ENCODE assay signal across 12 mouse cellular contexts in genomic region chr2:168604655-168605070, GRCm38 (mm10). TPM values are rescaled to one million over a fixed set of nuclear protein-coding genes. Genes with fewer than 3 reads are reported as not detected.
DNase-seq lines count a peak whose midpoint lies in the region; TF ChIP-seq lines count a peak whose summit lies in the region.
"Had no signal": no experiment of that assay in that cellular context is flagged by ENCODE, and none has a peak within 500 bp of the region (broad histone marks: within the 10 kb centered on the region; RNA-seq: fewer than 3 reads in every experiment).

No protein-coding gene starts in this region.

- peak; percentile 70 to 87 for DNase-seq in heart, adult 18-20 months
- peak; percentile 59 to 70 for DNase-seq in heart, postnatal 36 days
- no peak for DNase-seq in adrenal gland, adult (ENCODE audit: inconsistent age in 2 of 2, low spot score in 1 of 2)
- no peak for DNase-seq in layer of hippocampus, adult 9-11 months
- DNase-seq in adrenal gland, postnatal 36 days: no peak
- no peak for DNase-seq in spleen, postnatal 10 days (ENCODE audit: low spot score in 2 of 2)
- DNase-seq: cerebellum, adult 2 months; spleen, adult 18-20 months had no signal

- no peaks in the 10 kb centered on the region for H3K9me3 ChIP-seq in E14TG2a.4 (ENCODE audit: low read length)
- H3K9me3 ChIP-seq: midbrain, embryonic 13.5 days had no signal

- TF ChIP-seq CTCF in E14TG2a.4 (conservative IDR thresholded peaks at IDR 0.05; ENCODE audit: low read length): no peak

- peaks cover 78% of the 10 kb centered on the region for H3K27me3 ChIP-seq in E14TG2a.4 (ENCODE audit: insufficient read depth, low read length)

- H3K27ac ChIP-seq in brown adipose tissue, adult 24 weeks (replicated peaks; ENCODE audit: low read depth, low read length): peak overlapping the region; percentile 50; the same call in 1 of the 2 replicates
- H3K27ac ChIP-seq: hindbrain, embryonic 14.5 days; midbrain, embryonic 13.5 days had no signal

- peaks cover 40% of the 10 kb centered on the region for H3K4me1 ChIP-seq in E14TG2a.4 (replicated peaks; ENCODE audit: low read depth, low read length)
- no peaks in the 10 kb centered on the region; the same call in none of the 2 replicates for H3K4me1 ChIP-seq in brown adipose tissue, adult 24 weeks (ENCODE audit: control insufficient read depth, insufficient read depth, insufficient read length, low read length)

- peak overlapping the region; percentile 52 for H3K4me3 ChIP-seq in E14TG2a.4 (replicated peaks; ENCODE audit: low read length)
- no peak overlapping the region for H3K4me3 ChIP-seq in brown adipose tissue, adult 24 weeks (ENCODE audit: insufficient read depth, low read depth, low read length)
- H3K4me3 ChIP-seq: midbrain, embryonic 13.5 days had no signal

- H3K36me3 ChIP-seq in E14TG2a.4 (ENCODE audit: insufficient read depth, low read length): no peaks in the 10 kb centered on the region
- H3K36me3 ChIP-seq: midbrain, embryonic 13.5 days had no signal

- intact Hi-C loops in heart, postnatal 36 days (cut with DNase I): loop anchor here (2.0 kb wide), 1 partner anchor 80 kb away; no protein-coding TSS in a partner anchor

RNA-seq across cellular contexts. Expression of gene Nfatc2, which starts 3.2 kb away (rescaled TPM):
- 0.91 and 1.3 TPM in 2 replicates for polyA plus RNA-seq in brown adipose tissue, adult 24 weeks (2012; ENCODE audit: insufficient read depth, insufficient read length, missing spikeins)
- 10 to 100 TPM in 1 of 2 experiments, 1 to 10 TPM in 1; 8.7 to 10.1 TPM for total RNA-seq in heart, adult 18-20 months (2021)
- total RNA-seq in heart, postnatal 36 days (2021): 10 to 100 TPM; 16.2 to 18.1 TPM
- 1 to 10 TPM; 2.6 to 3.0 TPM for total RNA-seq in adrenal gland, postnatal 36 days (2021)

Comparison
In these comparisons a context has a peak if more than half of its experiments do, and no peak if none do; other contexts are left out.
1. DNase-seq: peak in heart, adult 18-20 months (2 of 2) and heart, postnatal 36 days (2 of 2); none in adrenal gland, adult (0 of 2), layer of hippocampus, adult 9-11 months (single experiment), adrenal gland, postnatal 36 days (0 of 2) and spleen, postnatal 10 days (0 of 2).